Mouse (Mus musculus) adipose tissue, adult 10 weeks (tissue): ENCODE data around the gene Gm3298. TPM values are rescaled to one million over a fixed set of nuclear protein-coding genes. Genes with fewer than 3 reads are reported as not detected.

ENCODE experiments used
- polyA plus RNA-seq: library from polyadenylated mRNA; stranded (reverse); fragments of 350-450 nt; fragmentation: Illumina TruSeq; extraction: RNeasy Lipid Tissue Mini Kit (QIAGEN cat#74804); gene quantifications from one replicate; pipeline ENCODE4 v1.2.3, GENCODE M21; 2014; ENCODE audit warnings: low read depth, low replicate concordance

Gene Gm3298
- polyA plus RNA-seq, result not detected

GRCm38 (mm10) chr14:5015591-5015990, at the start of gene Gm3298:
TSS of gene Gm3298 (plus strand) at chr14:5015891.

DNA sequence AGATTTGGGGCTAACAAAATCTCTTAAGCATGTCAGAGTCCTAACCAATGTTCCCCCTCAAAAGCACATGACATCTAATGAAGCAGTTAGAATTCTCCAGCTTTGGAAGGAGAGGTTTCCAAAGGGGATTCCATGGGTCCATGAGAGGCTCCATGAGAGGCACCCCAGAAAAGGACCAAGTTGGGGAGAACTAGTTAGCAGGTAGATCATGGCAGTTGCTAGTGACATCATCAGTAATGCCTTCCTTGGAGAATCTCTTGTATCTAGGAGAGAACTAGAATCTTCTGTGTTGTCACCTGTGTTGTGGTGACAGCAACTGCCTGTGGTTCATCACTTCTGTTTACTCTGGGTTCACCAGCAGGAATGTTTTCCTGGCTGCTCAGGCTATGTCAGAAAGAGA, 32.1 kb upstream of the Gm3298 start, which contains the start of gene Gm8297:
Gene Gm8297 (plus strand): TSS at position 301 of the 400 bp plus-strand sequence.

DNA sequence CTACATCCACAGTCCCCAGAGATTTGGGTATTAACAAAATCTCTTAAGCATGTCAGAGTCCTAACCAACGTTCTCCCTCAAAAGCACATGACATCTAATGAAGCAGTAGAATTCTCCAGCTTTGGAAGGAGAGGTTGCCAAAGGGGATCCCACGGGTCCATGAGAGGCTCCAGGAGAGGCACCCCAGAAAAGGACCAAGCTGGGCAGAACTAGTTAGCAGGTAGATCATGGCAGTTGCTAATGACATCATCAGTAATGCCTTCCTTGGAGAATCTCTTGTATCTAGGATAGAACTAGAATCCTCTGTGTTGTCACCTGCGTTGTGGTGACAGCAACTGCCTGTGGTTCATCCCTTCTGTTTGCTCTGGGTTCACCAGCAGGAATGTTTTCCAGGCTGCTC, 34.6 kb downstream of the Gm3298 start, which contains the start of gene 4930555G01Rik:
Gene 4930555G01Rik (plus strand): TSS at position 301 of the 400 bp plus-strand sequence.

Other genes with a start within 250 kb of the Gm3298 start
- 0.22 TPM for gene Gm9602, start 239.6 kb upstream of the Gm3298 start, polyA plus RNA-seq
- not detected for gene Gm3269, start 177.8 kb upstream of the Gm3298 start, polyA plus RNA-seq
- not detected for gene Gm3264, start 160.3 kb upstream of the Gm3298 start, polyA plus RNA-seq
- not detected for gene Gm3278, start 123.5 kb upstream of the Gm3298 start, polyA plus RNA-seq
- not detected for gene Gm8297, start 32.0 kb upstream of the Gm3298 start, polyA plus RNA-seq
- gene 4930555G01Rik, start 34.7 kb downstream of the Gm3298 start, polyA plus RNA-seq, result not detected
- gene Gm8281, start 55.1 kb downstream of the Gm3298 start, polyA plus RNA-seq, result 0.53 TPM
- gene Gm8279, start 115.6 kb downstream of the Gm3298 start, polyA plus RNA-seq, result not detected
- gene Gm3317, start 148.6 kb downstream of the Gm3298 start, polyA plus RNA-seq, result not detected
- not detected for gene Gm8271, start 169.9 kb downstream of the Gm3298 start, polyA plus RNA-seq
- not detected for gene Gm3526, start 244.7 kb downstream of the Gm3298 start, polyA plus RNA-seq